17 mouse cellular contexts compared by ENCODE assay signal in the genomic region with DNA sequence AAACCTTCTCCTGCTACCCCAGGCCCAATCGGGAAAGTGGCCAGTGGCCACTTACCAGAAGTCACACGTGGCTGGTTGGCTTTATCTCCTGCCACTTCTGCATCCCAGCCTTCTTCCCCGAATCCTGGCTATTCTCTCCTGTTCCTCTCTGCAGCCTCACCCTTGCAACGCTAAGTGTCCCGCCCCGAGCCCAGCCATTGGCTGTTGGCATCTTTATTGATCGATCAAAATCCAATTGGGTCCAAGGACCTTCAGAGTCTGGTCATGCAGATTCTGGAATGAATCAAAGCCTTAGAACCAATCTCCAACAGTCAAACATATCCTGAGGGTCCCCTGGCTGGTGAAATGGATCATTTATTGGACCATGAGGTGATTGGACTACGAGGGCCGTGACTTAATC. TPM values are rescaled to one million over a fixed set of nuclear protein-coding genes. Genes with fewer than 3 reads are reported as not detected.
A peak's percentile ranks its signal among the peaks of the same experiment; 100 is the strongest.
DNase-seq lines count a peak whose midpoint lies in the region; ATAC-seq and TF ChIP-seq lines count a peak whose summit lies in the region.
"Had no signal": no experiment of that assay in that cellular context is flagged by ENCODE, and none has a peak within 500 bp of the region (broad histone marks: within the 10 kb centered on the region; RNA-seq: fewer than 3 reads in every experiment).

No protein-coding gene starts in this region.

- peak; percentile 75 for DNase-seq in heart, adult 11 months
- DNase-seq in heart, adult 2 months, result no peak
- DNase-seq in CH12.LX (ENCODE audit: extremely low read depth) (no peak), R1 (ENCODE audit: low read depth, low spot score) (peak; percentile 82)
- DNase-seq in kidney, adult 18-20 months, result no peak
- DNase-seq: cerebellum, adult 11-12 months; cerebellum, adult 2 months; cerebellum, adult 9-10 months had no signal

- H3K4me1 ChIP-seq in heart, adult 2 months (ENCODE audit: control insufficient read depth, insufficient read depth, low read length), result no peaks in the 10 kb centered on the region; the same call in 1 of the 2 replicates
- H3K4me1 ChIP-seq in CH12.LX (ENCODE audit: control insufficient read depth in 1 of 2, insufficient read depth in 2 of 2), result peaks cover 2 to 10% of the 10 kb centered on the region in 2 experiments; a peak in 1 of 4 replicates
- peaks cover 32% of the 10 kb centered on the region; the same call in 1 of the 2 replicates for H3K4me1 ChIP-seq in small intestine, adult 2 months (ENCODE audit: control insufficient read depth, insufficient read depth, insufficient read length, low read length)
- no peaks in the 10 kb centered on the region for H3K4me1 ChIP-seq in liver, embryonic 12.5 days
- H3K4me1 ChIP-seq: embryonic facial prominence, embryonic 12.5 days had no signal

- no peak for TF ChIP-seq POLR2A in heart, adult 2 months (IDR thresholded peaks at IDR 0.05; ENCODE audit: insufficient read depth, low read depth, low read length)
- TF ChIP-seq POLR2A in CH12.LX (IDR thresholded peaks at IDR 0.05; ENCODE audit: low read depth, low read length), result no peak
- TF ChIP-seq POLR2A in small intestine, adult 2 months (IDR thresholded peaks at IDR 0.05; ENCODE audit: low read depth, low read length), result no peak

- in situ Hi-C loops in CH12.LX (cut with MboI; ENCODE audit: low pct_ligation_motif_present, low pct_unique_long_range_greater_than_20kb, low sequenced_read_pairs), result no loop called here

- no peaks in the 10 kb centered on the region for H3K36me3 ChIP-seq in heart, adult 2 months (ENCODE audit: control insufficient read depth, insufficient read depth, low read length)
- no peaks in the 10 kb centered on the region for H3K36me3 ChIP-seq in CH12.LX (replicated peaks in 1 of 2; ENCODE audit: control insufficient read depth in 1 of 2, insufficient read depth in 1 of 2, low read length in 1 of 2)
- H3K36me3 ChIP-seq in small intestine, adult 2 months (ENCODE audit: control insufficient read depth, insufficient read depth, low read length), result no peaks in the 10 kb centered on the region
- H3K36me3 ChIP-seq in liver, embryonic 12.5 days, result no peaks in the 10 kb centered on the region
- H3K36me3 ChIP-seq: embryonic facial prominence, embryonic 10.5 days; embryonic facial prominence, embryonic 12.5 days; forebrain, embryonic 15.5 days; G1E had no signal

- intact Hi-C loops in heart, adult 2 months (cut with DNase I), result no loop called here

- H3K4me2 ChIP-seq in CH12.LX (ENCODE audit: insufficient read depth, low read depth, poor library complexity, severe bottlenecking), result no peak overlapping the region
- H3K4me2 ChIP-seq in liver, embryonic 12.5 days, result no peak overlapping the region
- H3K4me2 ChIP-seq: embryonic facial prominence, embryonic 12.5 days; forebrain, embryonic 13.5 days; forebrain, embryonic 15.5 days had no signal

- H3K79me2 ChIP-seq in heart, adult 2 months (replicated peaks; ENCODE audit: control insufficient read depth, insufficient read depth, low read length), result no peaks in the 10 kb centered on the region
- no peaks in the 10 kb centered on the region for H3K79me2 ChIP-seq in CH12.LX (replicated peaks; ENCODE audit: control insufficient read depth, extremely low read depth, insufficient read depth, poor library complexity, severe bottlenecking)

- TF ChIP-seq EP300 in heart, adult 2 months (IDR thresholded peaks at IDR 0.05; ENCODE audit: insufficient read depth, low read depth, low read length), result no peak
- no peak for TF ChIP-seq EP300 in CH12.LX (IDR thresholded peaks at IDR 0.05; ENCODE audit: low read length)

- no peak for TF ChIP-seq RAD21 in CH12.LX (IDR thresholded peaks at IDR 0.05; ENCODE audit: low read depth, low read length)

- no peak overlapping the region for H3K9ac ChIP-seq in heart, adult 2 months (ENCODE audit: low read depth, low read length)
- no peak overlapping the region for H3K9ac ChIP-seq in CH12.LX (ENCODE audit: insufficient read depth, low read depth)
- H3K9ac ChIP-seq in liver, embryonic 12.5 days, result no peak overlapping the region
- H3K9ac ChIP-seq: embryonic facial prominence, embryonic 12.5 days; forebrain, embryonic 13.5 days; forebrain, embryonic 15.5 days; forebrain, postnatal 0 days had no signal

- dilution Hi-C loops in CH12.LX (cut with MboI; ENCODE audit: extremely low pct_ligation_motif_present, extremely low pct_unique_long_range_greater_than_20kb, low sequenced_read_pairs), result no loop called here

- 84% methylated on average over 9 of the region's 9 CpGs for WGBS in heart, adult 2 months
- 76% methylated on average over 9 of the region's 9 CpGs for WGBS in small intestine, adult 2 months
- WGBS in liver, embryonic 12.5 days (ENCODE audit: insufficient replicate concordance), result 76% methylated on average over 9 of the region's 9 CpGs

- H3K27ac ChIP-seq in heart, adult 2 months, result no peak overlapping the region
- peak overlapping the region; percentile 42; the same call in 1 of the 2 replicates for H3K27ac ChIP-seq in CH12.LX (ENCODE audit: insufficient read depth, low read depth)
- peak overlapping the region; percentile 25 for H3K27ac ChIP-seq in small intestine, adult 2 months (ENCODE audit: insufficient read depth, low read depth, low read length)
- no peak overlapping the region for H3K27ac ChIP-seq in liver, embryonic 12.5 days
- H3K27ac ChIP-seq: embryonic facial prominence, embryonic 10.5 days; embryonic facial prominence, embryonic 12.5 days; forebrain, embryonic 13.5 days; forebrain, embryonic 15.5 days had no signal

- TF ChIP-seq CTCF in heart, adult 2 months (IDR thresholded peaks at IDR 0.05), result no peak
- TF ChIP-seq CTCF in CH12.LX (conservative IDR thresholded peaks at IDR 0.05 in 1 of 2, IDR thresholded peaks at IDR 0.05 in 1 of 2; ENCODE audit: low read depth in 2 of 2, low read length in 2 of 2), result no peak
- no peak for TF ChIP-seq CTCF in small intestine, adult 2 months (IDR thresholded peaks at IDR 0.05; ENCODE audit: extremely low read depth, insufficient read length, insufficient replicate concordance, low read depth, low read length)

- no peaks in the 10 kb centered on the region for H3K27me3 ChIP-seq in heart, adult 2 months (ENCODE audit: control insufficient read depth, insufficient read depth, low read length)
- H3K27me3 ChIP-seq in CH12.LX (replicated peaks), result no peaks in the 10 kb centered on the region
- H3K27me3 ChIP-seq in small intestine, adult 2 months (ENCODE audit: control insufficient read depth, insufficient read depth, low read length), result no peaks in the 10 kb centered on the region
- peaks cover 18% of the 10 kb centered on the region; the same call in 1 of the 2 replicates for H3K27me3 ChIP-seq in liver, embryonic 12.5 days (replicated peaks)
- H3K27me3 ChIP-seq: embryonic facial prominence, embryonic 12.5 days; forebrain, embryonic 13.5 days; forebrain, embryonic 15.5 days; Patski had no signal

- no peak overlapping the region; the same call in 1 of the 2 replicates for H3K4me3 ChIP-seq in heart, adult 2 months
- H3K4me3 ChIP-seq in CH12.LX (replicated peaks in 1 of 3; ENCODE audit: low read depth in 2 of 3, low read length in 2 of 3, poor library complexity in 1 of 3), result no peak overlapping the region
- no peak overlapping the region for H3K4me3 ChIP-seq in small intestine, adult 2 months (ENCODE audit: low read depth, low read length)
- no peak overlapping the region for H3K4me3 ChIP-seq in liver, embryonic 12.5 days
- H3K4me3 ChIP-seq: embryonic facial prominence, embryonic 10.5 days; embryonic facial prominence, embryonic 12.5 days; forebrain, embryonic 13.5 days; forebrain, embryonic 15.5 days had no signal

- no peak for ATAC-seq in liver, embryonic 12.5 days
- ATAC-seq: forebrain, embryonic 13.5 days; forebrain, embryonic 15.5 days; forebrain, postnatal 0 days; Patski had no signal

- H3K9me3 ChIP-seq in CH12.LX (replicated peaks; ENCODE audit: low read length), result peaks cover 22% of the 10 kb centered on the region
- peaks cover 7% of the 10 kb centered on the region; the same call in 1 of the 2 replicates for H3K9me3 ChIP-seq in liver, embryonic 12.5 days (replicated peaks)
- H3K9me3 ChIP-seq: embryonic facial prominence, embryonic 12.5 days; forebrain, embryonic 13.5 days; forebrain, embryonic 15.5 days had no signal

TF ChIP-seq in CH12.LX, 34 proteins besides CTCF, POLR2A, EP300 and RAD21:
- TF ChIP-seq USF2 (conservative IDR thresholded peaks at IDR 0.05; ENCODE audit: low read depth, low read length), result no peak
- TF ChIP-seq ZNF384 (IDR thresholded peaks at IDR 0.05; ENCODE audit: low read depth, low read length), result no peak
- no peak for TF ChIP-seq ZKSCAN1 (IDR thresholded peaks at IDR 0.05; ENCODE audit: borderline replicate concordance, low read depth, low read length)
- no peak for TF ChIP-seq UBTF (IDR thresholded peaks at IDR 0.05; ENCODE audit: low read depth, low read length)
- no peak for TF ChIP-seq NRF1 (IDR thresholded peaks at IDR 0.05; ENCODE audit: low read depth, low read length)
- TF ChIP-seq USF1 (IDR thresholded peaks at IDR 0.05; ENCODE audit: low read depth, low read length), result no peak
- TF ChIP-seq ZC3H11A (IDR thresholded peaks at IDR 0.05; ENCODE audit: low read depth, low read length), result no peak
- TF ChIP-seq E2F4 (IDR thresholded peaks at IDR 0.05; ENCODE audit: insufficient replicate concordance, low read depth, low read length), result no peak
- TF ChIP-seq PAX5 (IDR thresholded peaks at IDR 0.05; ENCODE audit: low read length), result no peak
- TF ChIP-seq TCF12 (IDR thresholded peaks at IDR 0.05; ENCODE audit: low read depth, low read length), result no peak
- TF ChIP-seq CHD1 (IDR thresholded peaks at IDR 0.05; ENCODE audit: low read depth, low read length), result no peak

RNA-seq across cellular contexts. Expression of a gene that starts 18.7 kb away (rescaled TPM):
- total RNA-seq in heart, adult 2 months (2021), result 10 to 100 TPM; 14.0 to 14.4 TPM
- polyA plus RNA-seq in heart, adult 2 months (2012; rRNA removed), result 10.9 and 18.9 TPM in 2 replicates
- total RNA-seq in CH12.LX (2012; rRNA removed) (53.9 and 69.5 TPM in 2 replicates), CH12.LX (2014; rRNA removed) (12.2 and 20.5 TPM in 2 replicates)
- polyA plus RNA-seq in CH12.LX (2012; ENCODE audit: insufficient read length, low read depth), result 64.1 and 78.3 TPM in 2 replicates
- 6.3 and 7.4 TPM in 2 replicates for polyA plus RNA-seq in small intestine, adult 2 months (2012; rRNA removed)
- polyA plus RNA-seq in liver, embryonic 12.5 days (2016; fragmentation: Nextera tagmentation; extraction: Ambion mirVana), result 28.8 and 30.2 TPM in 2 replicates

Comparison
In these comparisons a context has a peak if more than half of its experiments do, and no peak if none do; other contexts are left out.
1. DNase-seq: peak in heart, adult 11 months (single experiment) and R1 (single experiment); none in heart, adult 2 months (0 of 2), CH12.LX (single experiment) and kidney, adult 18-20 months (single experiment).
2. H3K27ac ChIP-seq: peak in CH12.LX (single experiment) and small intestine, adult 2 months (single experiment); none in heart, adult 2 months (single experiment) and liver, embryonic 12.5 days (single experiment).